ENCODE assay signal across 9 mouse cellular contexts in the genomic region with DNA sequence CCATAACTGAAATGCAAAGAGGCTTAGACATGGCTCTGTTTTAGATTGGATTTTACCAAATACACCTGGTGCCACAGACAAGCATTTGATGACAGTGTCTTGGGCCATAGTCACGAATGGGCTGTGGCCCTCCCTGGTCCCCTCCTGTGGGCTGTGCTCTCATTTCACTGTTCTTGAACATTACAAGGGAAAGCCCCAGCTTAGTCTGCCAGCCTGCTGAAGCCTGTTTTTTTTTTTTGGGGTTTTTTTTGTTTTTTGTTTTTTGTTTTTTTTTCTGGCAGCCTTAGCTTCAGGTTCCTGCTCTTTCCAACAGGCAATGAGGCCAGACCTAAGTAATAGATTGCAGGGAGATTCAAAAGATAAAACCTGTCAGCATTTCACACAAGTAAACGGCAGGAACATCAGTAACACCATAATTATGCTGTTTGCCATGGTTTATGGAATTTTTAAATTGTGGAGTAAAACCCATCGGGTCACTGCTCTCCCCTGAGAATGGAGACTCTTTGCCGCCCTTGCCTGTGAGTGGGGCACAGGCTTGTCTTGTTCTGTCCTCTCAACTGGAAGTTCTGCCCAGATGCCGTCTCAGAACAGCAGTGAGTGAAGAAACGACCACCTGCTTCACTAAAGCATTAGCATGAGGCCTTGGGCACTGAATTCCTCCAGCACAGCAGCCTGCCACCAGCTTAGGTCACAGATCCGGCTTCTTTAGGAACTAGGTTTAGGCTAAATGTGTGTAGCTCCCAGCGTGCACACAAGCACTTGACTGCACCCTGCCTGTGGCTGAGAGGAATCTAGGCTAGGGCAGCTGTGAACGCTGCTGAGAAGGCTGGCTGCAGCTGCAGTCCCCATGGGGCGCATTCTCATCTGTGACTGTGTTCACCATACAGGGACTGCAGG.
A peak's percentile ranks its signal among the peaks of the same experiment; 100 is the strongest.
DNase-seq lines count a peak whose midpoint lies in the region; ATAC-seq and TF ChIP-seq lines count a peak whose summit lies in the region.
"Had no signal": no experiment of that assay in that cellular context is flagged by ENCODE, and none has a peak within 500 bp of the region (broad histone marks: within the 10 kb centered on the region; RNA-seq: fewer than 3 reads in every experiment).

No protein-coding gene starts in this region.

- no peak overlapping the region for H3K4me3 ChIP-seq in liver, postnatal 0 days (ENCODE audit: low read depth, low read length)
- no peak overlapping the region for H3K4me3 ChIP-seq in forebrain, embryonic 16.5 days (replicated peaks; ENCODE audit: low read length)
- no peak overlapping the region for H3K4me3 ChIP-seq in midbrain, embryonic 14.5 days (replicated peaks; ENCODE audit: low read depth, low read length)
- H3K4me3 ChIP-seq in heart, embryonic 12.5 days: no peak overlapping the region

- intact Hi-C loops in gastrocnemius, postnatal 14 days (cut with DNase I; ENCODE audit: low total_unique reads): no loop called here

- no peaks in the 10 kb centered on the region for H3K36me3 ChIP-seq in liver, postnatal 0 days (replicated peaks; ENCODE audit: insufficient read depth, low read length)
- H3K36me3 ChIP-seq in forebrain, embryonic 16.5 days (ENCODE audit: control insufficient read depth, insufficient read depth): no peaks in the 10 kb centered on the region
- no peaks in the 10 kb centered on the region for H3K36me3 ChIP-seq in midbrain, embryonic 14.5 days (ENCODE audit: control insufficient read depth, insufficient read depth, low read length)
- no peaks in the 10 kb centered on the region for H3K36me3 ChIP-seq in heart, embryonic 12.5 days

- 0 out of 2 replicates have a peak, but pooled peaks have one; percentile 11 for TF ChIP-seq CTCF in liver, postnatal 0 days (IDR thresholded peaks at IDR 0.05; ENCODE audit: low read depth)

- no peak for ATAC-seq in liver, postnatal 0 days
- ATAC-seq in forebrain, embryonic 16.5 days: peak; percentile 81
- peak; percentile 61 for ATAC-seq in midbrain, embryonic 14.5 days (ENCODE audit: low FRiP score, low TSS enrichment)
- no peak for ATAC-seq in heart, embryonic 12.5 days (ENCODE audit: insufficient number of reproducible peaks, low FRiP score)
- ATAC-seq: lung, postnatal 0 days had no signal

- 52% methylated on average over 10 of the region's 10 CpGs for WGBS in liver, postnatal 0 days (ENCODE audit: insufficient replicate concordance)
- 34% methylated on average over 10 of the region's 10 CpGs for WGBS in forebrain, embryonic 16.5 days
- WGBS in midbrain, embryonic 14.5 days: 22% methylated on average over 10 of the region's 10 CpGs
- WGBS in heart, embryonic 12.5 days: 39% methylated on average over 10 of the region's 10 CpGs

- no peaks in the 10 kb centered on the region for H3K9me3 ChIP-seq in liver, postnatal 0 days (ENCODE audit: low read length)
- H3K9me3 ChIP-seq in forebrain, embryonic 16.5 days (ENCODE audit: control insufficient read depth, low read length): no peaks in the 10 kb centered on the region
- no peaks in the 10 kb centered on the region for H3K9me3 ChIP-seq in midbrain, embryonic 14.5 days (ENCODE audit: control insufficient read depth, low read length)
- H3K9me3 ChIP-seq in heart, embryonic 12.5 days (replicated peaks): no peaks in the 10 kb centered on the region

- H3K4me1 ChIP-seq in liver, postnatal 0 days (ENCODE audit: insufficient read depth): 0 out of 2 replicates have a peak, but pooled peaks cover 2% of the 10 kb centered on the region
- H3K4me1 ChIP-seq in forebrain, embryonic 16.5 days (replicated peaks; ENCODE audit: control insufficient read depth, insufficient read depth, low read length): peaks cover 29% of the 10 kb centered on the region
- H3K4me1 ChIP-seq in midbrain, embryonic 14.5 days (ENCODE audit: control insufficient read depth, insufficient read depth, low read length): peaks cover 40% of the 10 kb centered on the region
- peaks cover 10% of the 10 kb centered on the region for H3K4me1 ChIP-seq in heart, embryonic 12.5 days (replicated peaks)

- H3K27ac ChIP-seq in liver, postnatal 0 days (ENCODE audit: low read depth): no peak overlapping the region
- peak overlapping the region; percentile 52 for H3K27ac ChIP-seq in forebrain, embryonic 16.5 days (ENCODE audit: low read length)
- H3K27ac ChIP-seq in midbrain, embryonic 14.5 days (replicated peaks; ENCODE audit: low read depth, low read length): peak overlapping the region; percentile 76
- H3K27ac ChIP-seq in heart, embryonic 12.5 days (ENCODE audit: poor library complexity, severe bottlenecking): no peak overlapping the region

- TF ChIP-seq EP300 in liver, postnatal 0 days (IDR thresholded peaks at IDR 0.05; ENCODE audit: low read depth): no peak

- no peak for DNase-seq in liver, postnatal 0 days
- no peak for DNase-seq in liver
- DNase-seq in midbrain, embryonic 14.5 days: peak; percentile 69
- no peak for DNase-seq in gastrocnemius, postnatal 14 days
- no peak for DNase-seq in right cerebral cortex, postnatal 14 days
- no peak for DNase-seq in heart, adult 18-20 months

- no peak overlapping the region for H3K9ac ChIP-seq in liver, postnatal 0 days (replicated peaks)
- 0 out of 2 replicates have a peak overlapping the region, but pooled peaks have one; percentile 7 for H3K9ac ChIP-seq in forebrain, embryonic 16.5 days (replicated peaks; ENCODE audit: low read depth, low read length)
- no peak overlapping the region for H3K9ac ChIP-seq in midbrain, embryonic 14.5 days (replicated peaks; ENCODE audit: low read length)
- no peak overlapping the region for H3K9ac ChIP-seq in heart, embryonic 12.5 days

- 0 out of 2 replicates have a peak, but pooled peaks cover 3% of the 10 kb centered on the region for H3K27me3 ChIP-seq in liver, postnatal 0 days (ENCODE audit: insufficient read depth, low read length)
- no peaks in the 10 kb centered on the region for H3K27me3 ChIP-seq in forebrain, embryonic 16.5 days (replicated peaks; ENCODE audit: control insufficient read depth, insufficient read depth, low read length)
- H3K27me3 ChIP-seq in midbrain, embryonic 14.5 days (ENCODE audit: control insufficient read depth, insufficient read depth, low read length): no peaks in the 10 kb centered on the region
- peaks cover 5% of the 10 kb centered on the region; the same call in 1 of the 2 replicates for H3K27me3 ChIP-seq in heart, embryonic 12.5 days (replicated peaks)

- no peak overlapping the region for H3K4me2 ChIP-seq in liver, postnatal 0 days (ENCODE audit: low read depth, low read length)
- H3K4me2 ChIP-seq in forebrain, embryonic 16.5 days (ENCODE audit: low read length): no peak overlapping the region
- H3K4me2 ChIP-seq in midbrain, embryonic 14.5 days (ENCODE audit: low read length): no peak overlapping the region
- H3K4me2 ChIP-seq in heart, embryonic 12.5 days: no peak overlapping the region

Comparison
In these comparisons a context has a peak if more than half of its experiments do, and no peak if none do; other contexts are left out.
1. ATAC-seq: peak in forebrain, embryonic 16.5 days (single experiment) and midbrain, embryonic 14.5 days (single experiment); none in liver, postnatal 0 days (single experiment) and heart, embryonic 12.5 days (single experiment).
2. H3K27ac ChIP-seq: peak in forebrain, embryonic 16.5 days (single experiment) and midbrain, embryonic 14.5 days (single experiment); none in liver, postnatal 0 days (single experiment) and heart, embryonic 12.5 days (single experiment).